In genomic region chr8:45614610-45615009, GRCm38 (mm10) we compare ENCODE assay signal across 14 mouse cellular contexts.
DNase-seq lines count a peak whose midpoint lies in the region; ATAC-seq and TF ChIP-seq lines count a peak whose summit lies in the region.
"Had no signal": no experiment of that assay in that cellular context is flagged by ENCODE, and none has a peak within 500 bp of the region (broad histone marks: within the 10 kb centered on the region; RNA-seq: fewer than 3 reads in every experiment).

No protein-coding gene starts in this region.

- H3K27me3 ChIP-seq in heart, embryonic 13.5 days (replicated peaks): no peaks in the 10 kb centered on the region
- H3K27me3 ChIP-seq in kidney, adult 2 months (replicated peaks; ENCODE audit: control insufficient read depth, insufficient read depth, low read length): no peaks in the 10 kb centered on the region
- no peaks in the 10 kb centered on the region for H3K27me3 ChIP-seq in lung, embryonic 16.5 days (ENCODE audit: control insufficient read depth, insufficient read depth, low read depth, low read length)
- H3K27me3 ChIP-seq: embryonic facial prominence, embryonic 12.5 days had no signal

- no peaks in the 10 kb centered on the region for H3K36me3 ChIP-seq in heart, embryonic 13.5 days
- H3K36me3 ChIP-seq in ES-E14 (ENCODE audit: control insufficient read depth, insufficient read depth, low read length, poor library complexity, severe bottlenecking): no peaks in the 10 kb centered on the region
- H3K36me3 ChIP-seq in kidney, adult 2 months (ENCODE audit: control insufficient read depth, insufficient read depth, low read length): no peaks in the 10 kb centered on the region
- no peaks in the 10 kb centered on the region for H3K36me3 ChIP-seq in lung, embryonic 16.5 days (ENCODE audit: control insufficient read depth, insufficient read depth, low read length)
- H3K36me3 ChIP-seq: embryonic facial prominence, embryonic 12.5 days; midbrain, embryonic 12.5 days had no signal

- no peak for TF ChIP-seq POLR2A in kidney, adult 2 months (IDR thresholded peaks at IDR 0.05; ENCODE audit: low read depth, low read length)

- peak overlapping the region; percentile 56 for H3K4me2 ChIP-seq in heart, embryonic 13.5 days
- peak overlapping the region; percentile 37 for H3K4me2 ChIP-seq in lung, embryonic 16.5 days (ENCODE audit: low read depth, low read length)
- H3K4me2 ChIP-seq: embryonic facial prominence, embryonic 12.5 days had no signal

- ATAC-seq in heart, embryonic 13.5 days (ENCODE audit: extremely low read depth, insufficient number of reproducible peaks, low FRiP score, low TSS enrichment): no peak
- ATAC-seq in lung, embryonic 16.5 days (ENCODE audit: low read depth): peak; percentile 91
- no peak for ATAC-seq in megakaryocyte-erythroid progenitor cell, adult 5-6 weeks (replicated peaks; ENCODE audit: low FRiP score, low TSS enrichment, poor library complexity, severe bottlenecking)
- ATAC-seq: CD4-positive, CD25-positive, alpha-beta regulatory T cell, adult 4 months; forebrain, postnatal 0 days had no signal

- in situ Hi-C loops in ES-E14 (cut with MboI; ENCODE audit: low sequenced_read_pairs in 2 of 2, unreplicated experiment in 2 of 2): no loop called here

- H3K4me1 ChIP-seq in heart, embryonic 13.5 days: peaks cover 40% of the 10 kb centered on the region
- H3K4me1 ChIP-seq in ES-E14 (ENCODE audit: control insufficient read depth in 2 of 2, insufficient read depth in 2 of 2, low read length in 2 of 2, poor library complexity in 1 of 2): peaks cover 3% of the 10 kb centered on the region in 2 experiments; a peak in 2 of 4 replicates
- H3K4me1 ChIP-seq in kidney, adult 2 months (ENCODE audit: control insufficient read depth, insufficient read depth, low read length): peaks cover 14% of the 10 kb centered on the region; the same call in 1 of the 2 replicates
- H3K4me1 ChIP-seq in lung, embryonic 16.5 days (replicated peaks; ENCODE audit: control insufficient read depth, insufficient read depth, low read length): peaks cover 7% of the 10 kb centered on the region

- peak overlapping the region; percentile 18; the same call in 1 of the 2 replicates for H3K4me3 ChIP-seq in heart, embryonic 13.5 days
- H3K4me3 ChIP-seq in ES-E14 (ENCODE audit: insufficient read depth in 1 of 2, low read depth in 1 of 2, low read length in 2 of 2, poor library complexity in 1 of 2, severe bottlenecking in 1 of 2): no peak overlapping the region
- no peak overlapping the region for H3K4me3 ChIP-seq in kidney, adult 2 months (ENCODE audit: insufficient read depth, low read depth, low read length)
- no peak overlapping the region for H3K4me3 ChIP-seq in lung, embryonic 16.5 days (ENCODE audit: low read length)
- H3K4me3 ChIP-seq: embryonic facial prominence, embryonic 12.5 days; midbrain, embryonic 12.5 days had no signal

- no peak for DNase-seq in heart, postnatal 14 days
- no peak for DNase-seq in ES-E14 (ENCODE audit: low read depth, low spot score)
- DNase-seq in kidney, adult 2 months: peak; percentile 70
- no peak for DNase-seq in cerebellum, adult 8-10 months
- DNase-seq in Muller cell, postnatal 12 days (ENCODE audit: inconsistent ontology term): no peak
- DNase-seq: cerebellum, adult 9-10 months; forebrain, postnatal 0 days; layer of hippocampus, adult 9-11 months had no signal

- H3K9me3 ChIP-seq in heart, embryonic 13.5 days: no peaks in the 10 kb centered on the region
- H3K9me3 ChIP-seq in ES-E14 (ENCODE audit: control insufficient read depth, insufficient read depth, low read depth, low read length): no peaks in the 10 kb centered on the region
- no peaks in the 10 kb centered on the region for H3K9me3 ChIP-seq in lung, embryonic 16.5 days (ENCODE audit: control insufficient read depth, low read length)
- H3K9me3 ChIP-seq: embryonic facial prominence, embryonic 12.5 days; midbrain, embryonic 12.5 days had no signal

- intact Hi-C loops in heart, postnatal 14 days (cut with DNase I): no loop called here

- WGBS in heart, embryonic 13.5 days: 44% methylated on average over 5 of the region's 5 CpGs
- WGBS in kidney, adult 2 months: 55% methylated on average over 5 of the region's 5 CpGs
- WGBS in lung, embryonic 16.5 days: 28% methylated on average over 5 of the region's 5 CpGs

- peak overlapping the region; percentile 69 for H3K27ac ChIP-seq in heart, embryonic 13.5 days (replicated peaks)
- no peak overlapping the region for H3K27ac ChIP-seq in ES-E14 (ENCODE audit: insufficient read depth, low read depth, low read length, poor library complexity, severe bottlenecking)
- H3K27ac ChIP-seq in kidney, adult 2 months (ENCODE audit: insufficient read depth, low read depth, low read length): peak overlapping the region; percentile 42; the same call in 1 of the 2 replicates
- H3K27ac ChIP-seq in lung, embryonic 16.5 days (ENCODE audit: low read length): peak overlapping the region; percentile 18
- H3K27ac ChIP-seq: embryonic facial prominence, embryonic 12.5 days; midbrain, embryonic 12.5 days had no signal

- no peak for TF ChIP-seq CTCF in kidney, adult 2 months (conservative IDR thresholded peaks at IDR 0.05; ENCODE audit: insufficient read depth, insufficient read length, low read depth, low read length)

- peak overlapping the region; percentile 50; the same call in 1 of the 2 replicates for H3K9ac ChIP-seq in heart, embryonic 13.5 days
- H3K9ac ChIP-seq in ES-E14 (ENCODE audit: insufficient read depth, low read depth, low read length, poor library complexity, severe bottlenecking): no peak overlapping the region
- H3K9ac ChIP-seq in lung, embryonic 16.5 days (ENCODE audit: low read length): no peak overlapping the region
- H3K9ac ChIP-seq: embryonic facial prominence, embryonic 12.5 days; forebrain, postnatal 0 days; midbrain, embryonic 12.5 days had no signal

TF ChIP-seq in ES-E14, 5 proteins besides CTCF, POLR2A, EP300 and RAD21:
- TF ChIP-seq ZNF384 (IDR thresholded peaks at IDR 0.05; ENCODE audit: low read depth, low read length): no peak
- peak; percentile 27; the same call in 1 of the 2 replicates for TF ChIP-seq CHD2 (IDR thresholded peaks at IDR 0.05; ENCODE audit: low read depth, low read length)
- TF ChIP-seq ZC3H11A (IDR thresholded peaks at IDR 0.05; ENCODE audit: borderline replicate concordance, low read depth, low read length): no peak
- no peak for TF ChIP-seq HCFC1 (IDR thresholded peaks at IDR 0.05; ENCODE audit: borderline replicate concordance, insufficient read depth, low read length)
- TF ChIP-seq MAFK (IDR thresholded peaks at IDR 0.05; ENCODE audit: insufficient read depth, low read depth, low read length): no peak
TF ChIP-seq in ES-E14: peak in this region for 1.
